19 mouse cellular contexts compared by ENCODE assay signal in the genomic region with DNA sequence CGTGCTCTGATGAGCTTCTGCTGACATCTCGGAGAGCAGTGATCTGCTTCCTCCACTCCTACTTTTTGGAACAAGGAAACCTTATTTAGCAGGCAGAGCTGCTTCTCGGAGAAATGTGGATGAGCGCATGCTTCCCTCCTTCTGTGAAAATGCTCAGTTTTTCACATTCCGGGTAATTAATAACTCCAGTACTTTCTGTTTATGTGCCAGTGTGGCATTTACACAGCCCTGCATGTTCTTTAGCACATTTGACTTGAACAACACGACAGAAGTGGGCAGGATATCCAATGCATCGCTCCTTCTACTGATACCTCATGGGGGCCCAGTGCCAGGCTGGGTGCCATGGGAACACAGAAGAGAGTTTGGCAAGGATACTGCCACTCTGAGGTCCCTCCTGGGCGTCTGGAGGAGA.
DNase-seq lines count a peak whose midpoint lies in the region; ATAC-seq and TF ChIP-seq lines count a peak whose summit lies in the region.
"Had no signal": no experiment of that assay in that cellular context is flagged by ENCODE, and none has a peak within 500 bp of the region (broad histone marks: within the 10 kb centered on the region; RNA-seq: fewer than 3 reads in every experiment).

No protein-coding gene starts in this region.

- no peaks in the 10 kb centered on the region for H3K27me3 ChIP-seq in forebrain, embryonic 13.5 days
- no peaks in the 10 kb centered on the region for H3K27me3 ChIP-seq in cerebellum, adult 2 months (ENCODE audit: control insufficient read depth, insufficient read depth, low read length)
- H3K27me3 ChIP-seq: embryonic facial prominence, embryonic 12.5 days; heart, embryonic 15.5 days; intestine, embryonic 15.5 days; limb, embryonic 15.5 days; Patski had no signal

- DNase-seq in adrenal gland, postnatal 10 days = peak; percentile 34
- no peak for DNase-seq in adrenal gland, postnatal 4 days (ENCODE audit: low spot score in 2 of 2)
- peak; percentile 60 to 76 for DNase-seq in layer of hippocampus, adult 2 months (ENCODE audit: low spot score in 2 of 2)
- peak; percentile 39 to 51 for DNase-seq in left cerebral cortex, adult 9 months (ENCODE audit: low spot score in 2 of 2)
- DNase-seq in right cerebral cortex, postnatal 14 days = peak; percentile 55
- DNase-seq in cerebellum, adult 2 months = no peak
- DNase-seq: cerebellum, postnatal 36 days; gastrocnemius, postnatal 14 days; kidney, postnatal 14 days; lung, adult 18-20 months; retina, postnatal 1 day had no signal

- H3K27ac ChIP-seq in layer of hippocampus, adult 2 months = peak overlapping the region; percentile 82
- no peak overlapping the region for H3K27ac ChIP-seq in forebrain, embryonic 13.5 days
- H3K27ac ChIP-seq in cerebellum, adult 2 months (ENCODE audit: insufficient read depth, low read length) = no peak overlapping the region
- H3K27ac ChIP-seq: embryonic facial prominence, embryonic 12.5 days; heart, embryonic 15.5 days; intestine, embryonic 15.5 days; limb, embryonic 15.5 days had no signal

- H3K9ac ChIP-seq in forebrain, embryonic 13.5 days = no peak overlapping the region
- H3K9ac ChIP-seq: embryonic facial prominence, embryonic 12.5 days; heart, embryonic 15.5 days; intestine, embryonic 15.5 days; limb, embryonic 15.5 days had no signal

- TF ChIP-seq CTCF in layer of hippocampus, adult 2 months (conservative IDR thresholded peaks at IDR 0.05) = no peak
- TF ChIP-seq CTCF in cerebellum, adult 2 months (IDR thresholded peaks at IDR 0.05; ENCODE audit: borderline replicate concordance, insufficient read depth, low read depth, low read length) = no peak

- no peak overlapping the region for H3K4me2 ChIP-seq in forebrain, embryonic 13.5 days
- H3K4me2 ChIP-seq: embryonic facial prominence, embryonic 12.5 days; heart, embryonic 15.5 days; intestine, embryonic 15.5 days; limb, embryonic 15.5 days had no signal

- H3K4me1 ChIP-seq in forebrain, embryonic 13.5 days = peaks cover 2% of the 10 kb centered on the region; the same call in 1 of the 2 replicates
- no peaks in the 10 kb centered on the region for H3K4me1 ChIP-seq in cerebellum, adult 2 months (ENCODE audit: control insufficient read depth, insufficient read depth, low read length)
- H3K4me1 ChIP-seq: heart, embryonic 15.5 days; intestine, embryonic 15.5 days; limb, embryonic 15.5 days had no signal

- no peak for TF ChIP-seq POLR2A in cerebellum, adult 2 months (IDR thresholded peaks at IDR 0.05; ENCODE audit: borderline replicate concordance, insufficient read depth, low read length)

- no peaks in the 10 kb centered on the region for H3K9me3 ChIP-seq in forebrain, embryonic 13.5 days (replicated peaks)
- H3K9me3 ChIP-seq: embryonic facial prominence, embryonic 12.5 days; heart, embryonic 15.5 days; intestine, embryonic 15.5 days; limb, embryonic 15.5 days had no signal

- ATAC-seq in forebrain, embryonic 13.5 days = no peak
- no peak for ATAC-seq in erythroid progenitor cell, adult 5-6 weeks (replicated peaks; ENCODE audit: low FRiP score, poor library complexity, severe bottlenecking)
- ATAC-seq: intestine, embryonic 15.5 days; midbrain, embryonic 16.5 days; Patski had no signal

- H3K4me3 ChIP-seq in layer of hippocampus, adult 2 months = no peak overlapping the region
- H3K4me3 ChIP-seq in forebrain, embryonic 13.5 days = no peak overlapping the region
- no peak overlapping the region for H3K4me3 ChIP-seq in cerebellum, adult 2 months (replicated peaks; ENCODE audit: insufficient read depth, low read depth, low read length)
- H3K4me3 ChIP-seq: embryonic facial prominence, embryonic 12.5 days; heart, embryonic 15.5 days; intestine, embryonic 15.5 days; limb, embryonic 15.5 days had no signal

- no peaks in the 10 kb centered on the region for H3K36me3 ChIP-seq in forebrain, embryonic 13.5 days (ENCODE audit: poor library complexity, severe bottlenecking)
- H3K36me3 ChIP-seq: embryonic facial prominence, embryonic 12.5 days; heart, embryonic 15.5 days; intestine, embryonic 15.5 days; limb, embryonic 15.5 days had no signal

- WGBS in forebrain, embryonic 13.5 days = 67% methylated on average over 8 of the region's 8 CpGs
- 41% methylated on average over 8 of the region's 8 CpGs for WGBS in cerebellum, adult 2 months

Comparison
In these comparisons a context has a peak if more than half of its experiments do, and no peak if none do; other contexts are left out.
1. DNase-seq: peak in adrenal gland, postnatal 10 days (single experiment), layer of hippocampus, adult 2 months (2 of 2), left cerebral cortex, adult 9 months (2 of 2) and right cerebral cortex, postnatal 14 days (single experiment); none in adrenal gland, postnatal 4 days (0 of 2) and cerebellum, adult 2 months (0 of 2).